Mouse (Mus musculus): ENCODE measurements around the gene Fars2. TPM values are rescaled to one million over a fixed set of nuclear protein-coding genes. Genes with fewer than 3 reads are reported as not detected.
A peak's percentile ranks its signal among the peaks of the same experiment; 100 is the strongest.

The Fars2 gene
- total and polyA plus RNA-seq, 2 experiments from 2014 or later = 30.3 to 30.6 TPM

DNA sequence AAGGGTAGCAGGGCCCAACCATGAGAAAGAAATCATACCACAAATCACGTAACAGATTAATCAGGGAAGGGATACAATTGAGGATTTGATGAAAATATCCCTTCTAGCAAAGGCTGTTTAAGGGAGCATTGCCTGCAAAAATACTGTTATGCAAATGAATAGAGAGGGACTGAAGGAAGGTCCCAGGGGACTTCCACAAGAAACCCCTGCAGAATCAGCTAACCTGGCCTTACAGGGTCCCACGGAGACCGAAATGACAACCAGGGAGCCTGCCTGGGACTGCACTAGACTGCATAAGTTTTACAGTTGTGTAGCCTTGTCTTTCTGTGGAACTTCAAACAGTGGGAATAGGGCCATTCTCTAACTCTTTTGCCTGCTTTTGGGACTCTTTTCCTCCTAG is 98.8 kb downstream of the Fars2 start:
- Histone ChIP-seq H3K9ac (replicated peaks; ENCODE audit: low read length, poor library complexity, severe bottlenecking) (no peak overlapping the region), H3K27ac (ENCODE audit: low read depth, low read length) (no peak overlapping the region), H3K36me3 (ENCODE audit: insufficient read depth, low read length) (no peaks in the 10 kb centered on the region), H3K9me3 (ENCODE audit: low read length) (no peaks in the 10 kb centered on the region), H3K27me3 (ENCODE audit: insufficient read depth, low read length) (no peaks in the 10 kb centered on the region), H3K4me3 (ENCODE audit: low read depth, low read length) (no peak overlapping the region), H3K4me2 (ENCODE audit: low read depth, low read length, poor library complexity, severe bottlenecking) (no peak overlapping the region), H3K4me1 (ENCODE audit: insufficient read depth, low read length) (no peaks in the 10 kb centered on the region)
- no peak for TF ChIP-seq CTCF (IDR thresholded peaks at IDR 0.05)
- ATAC-seq (ENCODE audit: low FRiP score) (no peak), DNase-seq (ENCODE audit: low spot score) (no peak)
- 83% methylated on average over 3 of the region's 3 CpGs for WGBS

DNA sequence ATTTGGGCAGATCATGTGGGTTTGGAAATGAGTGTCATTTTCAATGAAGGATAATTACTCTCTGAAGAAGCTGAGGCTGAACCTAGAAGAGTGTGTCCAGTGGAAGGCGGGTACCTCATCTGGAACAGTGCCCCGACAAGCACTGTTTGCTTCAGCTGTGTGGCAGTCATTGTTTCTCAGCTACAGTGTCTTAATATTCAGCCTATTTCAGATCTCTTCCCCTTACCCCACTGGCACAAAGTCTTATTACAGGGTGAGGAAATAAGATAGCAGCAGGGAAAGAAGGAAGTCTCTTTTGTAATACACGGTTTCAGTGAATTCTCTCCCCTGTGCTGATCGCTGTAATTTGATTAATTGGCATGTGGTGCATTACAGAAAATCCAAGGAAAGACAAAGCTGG is 101.1 kb downstream of the Fars2 start:
- Histone ChIP-seq H3K9me3 (ENCODE audit: low read length) (no peaks in the 10 kb centered on the region), H3K4me1 (ENCODE audit: insufficient read depth, low read length) (no peaks in the 10 kb centered on the region), H3K36me3 (ENCODE audit: insufficient read depth, low read length) (no peaks in the 10 kb centered on the region), H3K27me3 (ENCODE audit: insufficient read depth, low read length) (no peaks in the 10 kb centered on the region), H3K9ac (replicated peaks; ENCODE audit: low read length, poor library complexity, severe bottlenecking) (no peak overlapping the region), H3K4me3 (ENCODE audit: low read depth, low read length) (no peak overlapping the region), H3K4me2 (ENCODE audit: low read depth, low read length, poor library complexity, severe bottlenecking) (no peak overlapping the region), H3K27ac (ENCODE audit: low read depth, low read length) (no peak overlapping the region)
- DNase-seq (ENCODE audit: low spot score) (no peak), ATAC-seq (ENCODE audit: low FRiP score) (no peak)
- WGBS = 63% methylated on average over 4 of the region's 4 CpGs
- TF ChIP-seq CTCF (IDR thresholded peaks at IDR 0.05) = no peak

DNA sequence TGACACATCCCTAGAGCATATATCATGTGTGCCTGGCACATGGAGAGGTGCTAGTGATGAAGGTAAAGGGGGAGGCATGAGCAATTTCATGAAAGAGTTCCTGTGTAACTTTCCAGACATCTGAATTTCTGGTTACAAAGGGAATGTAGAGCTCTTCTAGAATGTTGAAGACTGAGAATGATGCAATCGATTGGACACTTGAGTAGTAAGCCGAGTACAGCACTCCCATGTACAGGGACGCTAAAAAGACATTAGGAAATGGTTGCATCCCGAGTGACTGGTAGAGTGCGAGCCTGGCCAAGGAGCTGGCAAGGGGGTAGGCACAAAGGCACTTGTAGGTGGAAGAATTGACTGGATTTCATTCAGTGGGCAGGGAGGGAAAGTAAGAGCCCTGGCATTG is 102.3 kb downstream of the Fars2 start:
- Histone ChIP-seq H3K4me3 (ENCODE audit: low read depth, low read length) (no peak overlapping the region), H3K27ac (ENCODE audit: low read depth, low read length) (no peak overlapping the region), H3K36me3 (ENCODE audit: insufficient read depth, low read length) (no peaks in the 10 kb centered on the region), H3K4me1 (ENCODE audit: insufficient read depth, low read length) (no peaks in the 10 kb centered on the region), H3K27me3 (ENCODE audit: insufficient read depth, low read length) (no peaks in the 10 kb centered on the region), H3K9ac (replicated peaks; ENCODE audit: low read length, poor library complexity, severe bottlenecking) (no peak overlapping the region), H3K9me3 (ENCODE audit: low read length) (no peaks in the 10 kb centered on the region), H3K4me2 (ENCODE audit: low read depth, low read length, poor library complexity, severe bottlenecking) (no peak overlapping the region)
- 95% methylated on average over 5 of the region's 5 CpGs for WGBS
- ATAC-seq (ENCODE audit: low FRiP score) = no peak
- no peak for DNase-seq (ENCODE audit: low spot score)
- no peak for TF ChIP-seq CTCF (IDR thresholded peaks at IDR 0.05)

- no peak overlapping the region for H3K27ac ChIP-seq (ENCODE audit: low read depth, low read length)
- no peak overlapping the region for H3K4me2 ChIP-seq (ENCODE audit: low read depth, low read length, poor library complexity, severe bottlenecking)
- H3K36me3 ChIP-seq (ENCODE audit: insufficient read depth, low read length) = no peaks in the 10 kb centered on the region
- H3K9me3 ChIP-seq (ENCODE audit: low read length) = no peaks in the 10 kb centered on the region
- no peaks in the 10 kb centered on the region for H3K4me1 ChIP-seq (ENCODE audit: insufficient read depth, low read length)
- H3K27me3 ChIP-seq (ENCODE audit: insufficient read depth, low read length) = no peaks in the 10 kb centered on the region
- H3K4me3 ChIP-seq (ENCODE audit: low read depth, low read length) = no peak overlapping the region
- WGBS = 88% methylated on average over 1 of the region's 1 CpGs
- no peak for ATAC-seq (ENCODE audit: low FRiP score)
- DNase-seq (ENCODE audit: low spot score) = peak; percentile 51
- no peak overlapping the region for H3K9ac ChIP-seq (replicated peaks; ENCODE audit: low read length, poor library complexity, severe bottlenecking)
- peak; percentile 81 for TF ChIP-seq CTCF (IDR thresholded peaks at IDR 0.05)
Measured at GRCm38 (mm10) chr13:36221897-36222296, 104.7 kb downstream of the Fars2 start.

GRCm38 (mm10) chr13:36222721-36223120 is 105.5 kb downstream of the Fars2 start:
- ATAC-seq (ENCODE audit: low FRiP score) = no peak
- Histone ChIP-seq H3K36me3 (ENCODE audit: insufficient read depth, low read length) (no peaks in the 10 kb centered on the region), H3K4me1 (ENCODE audit: insufficient read depth, low read length) (no peaks in the 10 kb centered on the region), H3K4me3 (ENCODE audit: low read depth, low read length) (no peak overlapping the region), H3K27ac (ENCODE audit: low read depth, low read length) (no peak overlapping the region), H3K27me3 (ENCODE audit: insufficient read depth, low read length) (no peaks in the 10 kb centered on the region), H3K9me3 (ENCODE audit: low read length) (no peaks in the 10 kb centered on the region), H3K9ac (replicated peaks; ENCODE audit: low read length, poor library complexity, severe bottlenecking) (no peak overlapping the region), H3K4me2 (ENCODE audit: low read depth, low read length, poor library complexity, severe bottlenecking) (no peak overlapping the region)
- TF ChIP-seq CTCF (IDR thresholded peaks at IDR 0.05) = no peak
- DNase-seq (ENCODE audit: low spot score) = no peak

GRCm38 (mm10) chr13:36224431-36224830 is 107.2 kb downstream of the Fars2 start:
- H3K27me3 ChIP-seq (ENCODE audit: insufficient read depth, low read length) = no peaks in the 10 kb centered on the region
- H3K4me3 ChIP-seq (ENCODE audit: low read depth, low read length) = no peak overlapping the region
- no peaks in the 10 kb centered on the region for H3K9me3 ChIP-seq (ENCODE audit: low read length)
- WGBS = 88% methylated on average over 2 of the region's 2 CpGs
- no peaks in the 10 kb centered on the region for H3K36me3 ChIP-seq (ENCODE audit: insufficient read depth, low read length)
- ATAC-seq (ENCODE audit: low FRiP score) = no peak
- no peak overlapping the region for H3K9ac ChIP-seq (replicated peaks; ENCODE audit: low read length, poor library complexity, severe bottlenecking)
- H3K4me2 ChIP-seq (ENCODE audit: low read depth, low read length, poor library complexity, severe bottlenecking) = no peak overlapping the region
- no peak for DNase-seq (ENCODE audit: low spot score)
- H3K27ac ChIP-seq (ENCODE audit: low read depth, low read length) = no peak overlapping the region
- no peak for TF ChIP-seq CTCF (IDR thresholded peaks at IDR 0.05)
- H3K4me1 ChIP-seq (ENCODE audit: insufficient read depth, low read length) = no peaks in the 10 kb centered on the region

All from midbrain, postnatal 0 days (tissue).